Mouse (Mus musculus) hindbrain, embryonic 12.5 days (tissue): ENCODE results near the gene Speg. TPM values are rescaled to one million over a fixed set of nuclear protein-coding genes. Genes with fewer than 3 reads are reported as not detected.
A peak's percentile ranks its signal among the peaks of the same experiment; 100 is the strongest.

ENCODE experiments used
- ATAC-seq: fragments of 200-750 bp; cut with Nextera tagmentation; 2 replicates; pipeline ENCODE4 v1.8.0; 2017; ENCODE audit warnings: moderate TSS enrichment; ENCODE audit not compliant: low FRiP score
- H3K27ac ChIP-seq: fragments of 300-500 bp; sonication (generic); 2 replicates; pipeline ENCODE4 v1.5.1; 2016; ENCODE audit warnings: mild to moderate bottlenecking
- H3K27me3 ChIP-seq: fragments of 300-500 bp; sonication (generic); 2 replicates; pipeline ENCODE4 v1.6.1; 2016; ENCODE audit warnings: mild to moderate bottlenecking
- H3K36me3 ChIP-seq: fragments of 300-500 bp; sonication (generic); 2 replicates; pipeline ENCODE4 v1.6.1; 2016; ENCODE audit warnings: mild to moderate bottlenecking
- H3K4me1 ChIP-seq: fragments of 300-500 bp; sonication (generic); 2 replicates; pipeline ENCODE4 v1.6.1; 2016
- H3K4me2 ChIP-seq: fragments of 300-500 bp; sonication (generic); replicated peaks from 2 replicates; pipeline ENCODE4 v1.6.1; 2016; ENCODE audit warnings: mild to moderate bottlenecking
- H3K4me3 ChIP-seq: fragments of 300-500 bp; sonication (generic); 2 replicates; pipeline ENCODE4 v1.5.1; 2016; ENCODE audit warnings: mild to moderate bottlenecking
- H3K9ac ChIP-seq: fragments of 300-500 bp; sonication (generic); 2 replicates; pipeline ENCODE4 v1.6.1; 2016; ENCODE audit warnings: mild to moderate bottlenecking, moderate library complexity
- H3K9me3 ChIP-seq: fragments of 300-500 bp; sonication (generic); replicated peaks from 2 replicates; pipeline ENCODE4 v1.6.1; 2016; ENCODE audit warnings: mild to moderate bottlenecking
- WGBS: fragments of 180-500 bp; shearing (Covaris S2); methylation state at CpG from one replicate; pipeline ENCODE4 v1.1.7; 2016; 5-methylcytosine and 5-hydroxymethylcytosine counted together
- polyA plus RNA-seq: library from polyadenylated mRNA; unstranded; fragments of >200 nt; fragmentation: Nextera tagmentation; extraction: Ambion mirVana; gene quantifications from 2 replicates; pipeline ENCODE4 v1.2.1, GENCODE M21; 2016

Speg gene
- polyA plus RNA-seq, 1 experiment from 2014 or later: 19.1 TPM

GRCm38 (mm10) chr1:75460297-75460696 lies 85.2 kb downstream of the Speg start:
- H3K27me3 ChIP-seq: peaks cover 44% of the 10 kb centered on the region

DNA sequence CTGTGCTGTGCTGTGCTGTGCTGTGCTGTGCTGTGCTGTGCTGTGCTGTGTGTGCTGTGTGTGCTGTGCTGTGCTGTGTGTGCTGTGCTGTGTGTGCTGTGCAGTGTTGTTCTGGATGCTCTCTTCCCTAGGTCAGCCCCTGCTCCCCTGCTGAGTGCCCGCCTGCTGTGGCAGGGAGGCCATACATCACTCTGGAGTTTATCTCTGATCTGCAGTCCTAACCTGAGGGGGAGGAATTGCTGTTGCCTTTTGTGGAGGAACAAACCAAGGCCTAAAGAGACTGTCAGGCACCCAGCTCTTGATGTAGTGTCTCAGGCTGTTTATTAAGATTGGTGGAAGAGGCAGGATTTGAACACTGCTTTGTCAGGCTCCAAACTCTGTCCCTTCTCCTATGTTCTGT lies 87.5 kb downstream of the Speg start:
- 0% methylated on average over 1 of the region's 1 CpGs for WGBS
- H3K27me3 ChIP-seq: peaks cover 36% of the 10 kb centered on the region
- no peak for ATAC-seq
- no peak overlapping the region for H3K4me3 ChIP-seq
- H3K4me1 ChIP-seq: peaks cover 36% of the 10 kb centered on the region
- H3K9me3 ChIP-seq: no peaks in the 10 kb centered on the region
- H3K36me3 ChIP-seq: no peaks in the 10 kb centered on the region
- H3K27ac ChIP-seq: no peak overlapping the region
- no peak overlapping the region for H3K9ac ChIP-seq
- H3K4me2 ChIP-seq: no peak overlapping the region

More at GRCm38 (mm10) chr1:75460297-75460696, 85.2 kb downstream of the Speg start:
- Histone ChIP-seq H3K9me3 (no peaks in the 10 kb centered on the region), H3K27ac (no peak overlapping the region), H3K4me2 (no peak overlapping the region), H3K9ac (no peak overlapping the region), H3K36me3 (no peaks in the 10 kb centered on the region), H3K4me1 (peaks cover 55% of the 10 kb centered on the region), H3K4me3 (no peak overlapping the region)
- 83% methylated on average over 7 of the region's 7 CpGs for WGBS
- no peak for ATAC-seq

DNA sequence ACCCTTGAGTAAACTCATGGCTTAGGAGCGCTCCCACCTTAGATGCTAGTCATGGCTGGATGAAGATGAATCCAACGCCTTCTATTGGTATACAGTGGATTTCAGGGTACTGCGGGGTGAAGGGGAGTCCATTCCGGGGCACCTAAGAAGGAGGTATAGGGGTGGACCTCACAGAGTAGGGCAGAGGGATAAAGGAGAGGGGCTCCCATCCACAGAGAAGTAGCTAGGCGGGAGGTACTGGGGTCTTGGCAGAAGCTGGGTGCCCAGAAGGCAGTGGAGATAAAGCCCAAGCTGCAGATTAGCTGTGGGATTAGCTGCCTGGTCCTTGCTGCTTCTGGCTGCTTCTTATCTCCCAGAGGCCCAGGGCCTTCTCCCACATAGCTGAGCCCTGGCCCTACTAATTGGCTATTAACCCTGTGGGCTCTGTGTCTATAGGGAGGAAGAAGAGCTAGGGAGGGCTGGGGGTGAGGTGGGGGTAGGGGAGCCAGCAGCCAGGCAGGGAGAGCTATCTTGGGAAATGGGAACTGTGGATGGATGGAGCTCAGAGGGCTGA lies 88.6 kb downstream of the Speg start:
- H3K4me2 ChIP-seq: no peak overlapping the region
- peak; percentile 44; the same call in 1 of the 2 replicates for ATAC-seq
- no peak overlapping the region for H3K4me3 ChIP-seq
- peak overlapping the region; percentile 72 for H3K27ac ChIP-seq
- H3K9me3 ChIP-seq: no peaks in the 10 kb centered on the region
- H3K4me1 ChIP-seq: peaks cover 25% of the 10 kb centered on the region
- H3K9ac ChIP-seq: 0 out of 2 replicates have a peak overlapping the region, but pooled peaks have one; percentile 27
- 78% methylated on average over 5 of the region's 5 CpGs for whole genome bisulfite sequencing
- peaks cover 35% of the 10 kb centered on the region for H3K27me3 ChIP-seq
- no peaks in the 10 kb centered on the region for H3K36me3 ChIP-seq

GRCm38 (mm10) chr1:75467215-75467927 lies 92.3 kb downstream of the Speg start:
- no peaks in the 10 kb centered on the region for H3K9me3 ChIP-seq
- H3K4me3 ChIP-seq: no peak overlapping the region
- H3K36me3 ChIP-seq: peaks cover 6% of the 10 kb centered on the region; the same call in 1 of the 2 replicates
- H3K27ac ChIP-seq: peak overlapping the region; percentile 18; the same call in 1 of the 2 replicates
- H3K4me1 ChIP-seq: peaks cover 16% of the 10 kb centered on the region
- WGBS: 7% methylated on average over 14 of the region's 14 CpGs
- ATAC-seq: peak; percentile 59
- H3K4me2 ChIP-seq: no peak overlapping the region
- peaks cover 32% of the 10 kb centered on the region; the same call in 1 of the 2 replicates for H3K27me3 ChIP-seq
- H3K9ac ChIP-seq: no peak overlapping the region

- 81% methylated on average over 17 of the region's 17 CpGs for WGBS
- Histone ChIP-seq H3K27me3 (peaks cover 27% of the 10 kb centered on the region; the same call in 1 of the 2 replicates), H3K4me3 (no peak overlapping the region), H3K9ac (no peak overlapping the region), H3K9me3 (no peaks in the 10 kb centered on the region), H3K27ac (no peak overlapping the region), H3K4me1 (peaks cover 15% of the 10 kb centered on the region), H3K36me3 (peaks cover 26% of the 10 kb centered on the region), H3K4me2 (no peak overlapping the region)
- no peak for ATAC-seq
Observed at GRCm38 (mm10) chr1:75469287-75469825, 94.3 kb downstream of the Speg start.

GRCm38 (mm10) chr1:75476441-75476840 lies 101.3 kb downstream of the Speg start:
- no peak for ATAC-seq
- Histone ChIP-seq H3K9me3 (no peaks in the 10 kb centered on the region), H3K4me3 (no peak overlapping the region), H3K9ac (no peak overlapping the region), H3K4me2 (no peak overlapping the region), H3K27me3 (peaks cover 8% of the 10 kb centered on the region), H3K36me3 (peaks cover 46% of the 10 kb centered on the region), H3K27ac (no peak overlapping the region), H3K4me1 (peaks cover 39% of the 10 kb centered on the region)
- 93% methylated on average over 11 of the region's 11 CpGs for WGBS

DNA sequence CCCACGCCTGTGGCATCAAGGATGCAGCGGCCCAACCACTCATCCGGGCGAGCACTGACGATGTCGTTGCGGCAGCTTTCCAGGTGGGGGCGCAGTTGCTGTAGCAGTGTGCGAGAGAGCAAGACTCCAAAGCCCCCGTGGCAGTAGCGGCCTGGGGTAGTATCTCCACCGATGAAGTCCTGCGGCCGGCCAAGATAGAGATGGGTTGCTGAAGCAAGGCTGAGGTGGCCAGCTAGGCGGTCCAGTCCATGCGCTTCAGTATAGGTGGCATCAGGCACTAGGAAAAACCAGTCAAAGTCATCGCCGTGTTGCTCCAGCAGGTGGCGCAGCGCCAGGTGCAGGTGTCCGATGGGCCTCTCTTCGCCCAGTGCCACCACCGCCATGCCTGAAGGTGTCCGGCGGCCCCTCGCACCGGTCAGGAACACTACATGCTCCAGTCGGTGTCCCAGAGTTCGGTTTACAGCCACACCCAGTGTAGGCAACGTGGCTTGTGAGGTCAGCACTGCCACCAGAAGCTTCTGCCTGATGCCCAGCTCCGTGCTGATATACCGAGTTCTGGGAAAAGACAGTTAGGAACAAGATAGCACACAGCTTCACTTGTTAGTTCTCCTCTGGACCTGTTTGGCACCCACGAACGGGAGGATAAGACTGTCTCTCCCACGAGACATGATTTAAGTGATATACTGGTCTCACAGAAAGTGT lies 102.3 kb downstream of the Speg start:
- Histone ChIP-seq H3K4me2 (peak overlapping the region; percentile 92), H3K4me1 (peaks cover 39% of the 10 kb centered on the region), H3K36me3 (peaks cover 42% of the 10 kb centered on the region), H3K9me3 (no peaks in the 10 kb centered on the region), H3K27me3 (peaks cover 15% of the 10 kb centered on the region), H3K4me3 (peak overlapping the region; percentile 81), H3K9ac (0 out of 2 replicates have a peak overlapping the region, but pooled peaks have one; percentile 20), H3K27ac (no peak overlapping the region)
- no peak for ATAC-seq
- WGBS: 13% methylated on average over 35 of the region's 35 CpGs

- H3K4me3 ChIP-seq: peak overlapping the region; percentile 81
- H3K9me3 ChIP-seq: no peaks in the 10 kb centered on the region
- H3K4me2 ChIP-seq: peak overlapping the region; percentile 92
- peaks cover 42% of the 10 kb centered on the region for H3K36me3 ChIP-seq
- H3K27ac ChIP-seq: no peak overlapping the region; the same call in 1 of the 2 replicates
- H3K27me3 ChIP-seq: peaks cover 20% of the 10 kb centered on the region
- peak overlapping the region; percentile 86; the same call in 1 of the 2 replicates for H3K9ac ChIP-seq
- 55% methylated on average over 3 of the region's 3 CpGs for WGBS
- H3K4me1 ChIP-seq: peaks cover 43% of the 10 kb centered on the region
- no peak for ATAC-seq
Observed at GRCm38 (mm10) chr1:75477966-75478290, 102.8 kb downstream of the Speg start.

DNA sequence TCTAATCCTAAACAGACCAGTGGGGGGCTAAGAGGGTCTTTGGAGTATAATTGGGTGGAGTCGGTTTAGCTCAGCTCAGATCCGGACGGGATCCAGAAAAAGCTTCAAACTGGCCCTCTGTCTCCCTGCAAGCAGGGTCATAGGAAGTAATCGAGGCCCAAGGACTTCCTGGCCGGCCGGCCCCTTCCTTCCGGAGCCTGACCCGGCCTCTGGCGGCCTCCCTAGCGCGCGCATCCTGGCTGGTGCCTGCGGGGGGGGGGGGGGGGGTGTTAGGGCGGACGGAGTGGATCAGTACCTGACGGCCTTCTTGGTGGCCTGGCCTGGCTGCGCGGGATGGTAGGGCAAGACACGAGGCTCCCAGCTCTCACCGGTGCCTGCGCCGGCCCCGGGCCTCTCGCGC lies 103.4 kb downstream of the Speg start:
- Histone ChIP-seq H3K4me3 (peak overlapping the region; percentile 81), H3K4me1 (peaks cover 43% of the 10 kb centered on the region), H3K36me3 (peaks cover 37% of the 10 kb centered on the region), H3K27me3 (peaks cover 26% of the 10 kb centered on the region), H3K9ac (peak overlapping the region; percentile 86), H3K27ac (peak overlapping the region; percentile 86), H3K4me2 (peak overlapping the region; percentile 92), H3K9me3 (no peaks in the 10 kb centered on the region)
- no peak; the same call in none of the 2 replicates for ATAC-seq
- WGBS: 0% methylated on average over 15 of the region's 25 CpGs

DNA sequence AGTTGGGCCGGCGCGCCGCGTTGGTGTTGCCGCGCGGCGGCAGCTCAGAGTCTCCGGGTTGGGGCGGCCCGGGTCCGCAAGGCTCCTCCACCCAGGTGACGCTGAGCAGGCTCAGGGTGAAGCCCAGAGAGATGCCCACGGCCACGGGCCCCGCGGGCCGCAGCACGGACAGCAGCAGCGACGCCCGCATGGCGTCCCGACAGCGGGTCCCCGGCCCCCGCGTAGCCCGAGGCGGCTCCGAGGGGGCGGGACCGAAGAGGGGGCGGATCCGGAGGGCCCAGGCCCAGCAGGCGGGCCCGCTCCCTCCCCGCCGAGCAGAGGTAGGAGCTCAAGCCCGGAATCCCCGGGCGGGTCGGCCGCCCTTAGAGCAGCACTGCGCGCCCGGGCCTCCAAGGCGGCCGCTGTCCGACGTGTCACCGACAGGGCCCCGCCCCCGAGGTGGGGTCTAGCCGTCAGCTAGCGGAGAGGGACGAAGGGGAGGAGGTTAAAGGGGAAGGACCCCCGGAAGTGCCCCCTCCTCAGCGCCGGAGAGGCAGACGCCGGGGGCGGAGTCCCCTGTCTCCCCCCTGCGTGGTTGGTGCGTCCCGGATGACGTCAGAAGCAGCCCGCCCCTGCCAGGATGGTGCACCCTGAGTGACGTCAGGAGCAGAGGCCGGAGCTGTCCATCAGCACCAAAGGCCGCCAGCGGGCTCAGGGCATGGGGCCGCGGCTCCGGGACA lies 104.0 kb downstream of the Speg start, which contains the start of the genes Chpf and Tmem198:
Gene Chpf, minus strand, starts transcription at position 392 of the 719 bp plus-strand sequence.
Gene Tmem198, plus strand, starts transcription at position 617 of the 719 bp plus-strand sequence.
- H3K9ac ChIP-seq: peak within 1 kb of the TSS; percentile 86
- peak within 1 kb of the TSS; percentile 92 for H3K4me2 ChIP-seq
- H3K9me3 ChIP-seq: no peaks in the 10 kb centered on the region
- under 1% methylated on average over 72 of the region's 76 CpGs for WGBS
- peaks cover 37% of the 10 kb centered on the region for H3K4me1 ChIP-seq
- H3K27me3 ChIP-seq: peaks cover 32% of the 10 kb centered on the region
- H3K36me3 ChIP-seq: peaks cover 32% of the 10 kb centered on the region
- ATAC-seq: peak; percentile 92
- H3K27ac ChIP-seq: peak within 1 kb of the TSS; percentile 86
- H3K4me3 ChIP-seq: peak within 1 kb of the TSS; percentile 81

DNA sequence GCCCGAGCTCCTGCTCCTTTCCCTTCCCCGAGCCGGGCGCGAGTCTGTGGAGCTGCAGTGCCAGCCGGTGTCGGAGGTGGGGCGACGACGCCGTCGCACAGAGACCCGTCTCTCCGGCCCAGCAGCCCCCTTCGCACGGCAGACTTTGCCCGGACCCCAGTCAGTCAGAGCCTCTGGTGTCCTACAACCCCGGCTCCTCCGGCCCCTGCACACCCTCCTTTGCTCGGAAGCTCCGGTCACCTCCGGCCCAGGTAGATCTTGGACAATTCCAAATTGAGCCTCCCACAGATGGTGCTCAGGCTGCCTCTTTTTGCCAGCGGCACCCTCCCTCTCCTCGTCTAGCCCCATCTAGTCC lies 104.5 kb downstream of the Speg start:
- peaks cover 36% of the 10 kb centered on the region for H3K4me1 ChIP-seq
- WGBS: 2% methylated on average over 23 of the region's 24 CpGs

More for the DNA sequence above, 104.5 kb downstream of the Speg start:
- Histone ChIP-seq H3K27me3 (peaks cover 37% of the 10 kb centered on the region), H3K4me2 (peak overlapping the region; percentile 92), H3K9ac (peak overlapping the region; percentile 86), H3K4me3 (peak overlapping the region; percentile 81), H3K9me3 (no peaks in the 10 kb centered on the region), H3K27ac (peak overlapping the region; percentile 86), H3K36me3 (peaks cover 30% of the 10 kb centered on the region)
- no peak; the same call in 1 of the 2 replicates for ATAC-seq
